Mouse (Mus musculus) Patski (cell line): ENCODE results near the gene Xylt1. TPM values are rescaled to one million over a fixed set of nuclear protein-coding genes. Genes with fewer than 3 reads are reported as not detected.

Source experiments
- ATAC-seq: fragments of 100-300 bp; one replicate; pipeline ENCODE4 v1.8.0; 2021
- CTCF ChIA-PET: fragments of 350-600 bp; sonication (Branson Sonifier 250); formaldehyde crosslinking; loops from one replicate; lab custom pipeline; 2022; ENCODE audit warnings: inconsistent platforms; lab: Charles Lee
- POLR2A ChIA-PET: fragments of 350-600 bp; sonication (Branson Sonifier 250); formaldehyde crosslinking; loops from one replicate; lab custom pipeline; 2022; ENCODE audit warnings: antibody characterized with exemption, inconsistent platforms; lab: Charles Lee
- DNase-seq: peaks from one replicate; pipeline ENCODE4 v3.0.0-alpha.2; 2011; ENCODE audit warnings: low read depth, low spot score
- H3K27me3 ChIP-seq: fragments of 371-371 bp; one replicate; pipeline ENCODE4 v1.5.1; 2021
- CTCF ChIP-seq: fragments of 100-300 bp; IDR thresholded peaks from one replicate; pipeline ENCODE4 v1.5.1; 2021
- in situ Hi-C: fragments of 300-500 bp; cut with MboI; formaldehyde crosslinking; loops from 3 replicates; pipeline ENCODE4 v1.11.1; 2018; ENCODE audit warnings: low pct_unique_long_range_greater_than_20kb, mixed read lengths
- polyA plus RNA-seq: library from polyadenylated mRNA; unstranded; gene quantifications from one replicate; pipeline ENCODE4 v1.2.3, GENCODE M21; 2021

Xylt1 gene
- polyA plus RNA-seq, 1 experiment from 2014 or later = 20.1 TPM

DNA sequence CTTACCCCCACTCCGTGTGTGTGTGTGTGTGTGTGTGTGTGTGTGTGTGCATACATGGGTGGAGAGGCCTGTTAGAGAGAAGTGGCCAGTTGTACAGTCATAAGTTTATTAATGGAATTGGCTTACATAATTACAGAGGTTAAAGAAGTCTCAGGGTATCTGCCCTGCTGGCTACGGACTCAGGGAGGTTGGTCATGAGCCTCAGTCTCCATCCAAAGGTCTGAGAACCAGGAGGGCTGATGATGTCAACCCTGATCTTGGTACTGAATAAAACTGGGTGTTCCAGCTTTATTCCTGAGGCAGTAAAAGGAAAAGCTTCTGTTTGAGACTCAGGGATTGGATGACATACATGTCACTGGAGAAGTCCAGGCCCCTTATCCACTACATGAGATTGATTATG lies 39.1 kb downstream of the Xylt1 start:
- H3K27me3 ChIP-seq = no peaks in the 10 kb centered on the region
- DNase-seq = no peak
- ChIA-PET POLR2A (no interaction called here), CTCF (no interaction called here)
- no peak for TF ChIP-seq CTCF
- ATAC-seq = no peak
- in situ Hi-C loops = no loop called here

DNA sequence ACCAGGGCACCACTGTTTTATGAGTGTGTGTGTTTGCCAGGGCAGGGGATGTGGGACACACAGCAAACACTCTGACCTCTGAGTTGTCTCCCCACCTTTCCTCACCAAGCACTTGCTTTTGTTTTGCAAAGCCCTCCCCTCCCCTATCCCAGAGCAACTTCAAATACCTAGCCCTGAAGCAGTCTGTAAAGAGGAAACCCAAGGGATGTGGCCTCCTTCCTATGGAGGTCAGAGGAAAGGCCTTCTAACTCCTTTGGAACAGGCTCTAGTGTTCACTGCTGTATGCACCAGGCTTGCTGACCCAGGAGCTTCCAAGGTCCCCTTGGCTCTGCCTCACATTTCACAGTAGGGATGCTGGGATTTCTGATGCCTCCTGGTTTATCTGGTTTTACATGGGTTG lies 39.5 kb downstream of the Xylt1 start:
- in situ Hi-C loops = no loop called here
- DNase-seq = no peak
- TF ChIP-seq CTCF = no peak
- ChIA-PET CTCF (no interaction called here), POLR2A (no interaction called here)
- no peak for ATAC-seq
- H3K27me3 ChIP-seq = no peaks in the 10 kb centered on the region

DNA sequence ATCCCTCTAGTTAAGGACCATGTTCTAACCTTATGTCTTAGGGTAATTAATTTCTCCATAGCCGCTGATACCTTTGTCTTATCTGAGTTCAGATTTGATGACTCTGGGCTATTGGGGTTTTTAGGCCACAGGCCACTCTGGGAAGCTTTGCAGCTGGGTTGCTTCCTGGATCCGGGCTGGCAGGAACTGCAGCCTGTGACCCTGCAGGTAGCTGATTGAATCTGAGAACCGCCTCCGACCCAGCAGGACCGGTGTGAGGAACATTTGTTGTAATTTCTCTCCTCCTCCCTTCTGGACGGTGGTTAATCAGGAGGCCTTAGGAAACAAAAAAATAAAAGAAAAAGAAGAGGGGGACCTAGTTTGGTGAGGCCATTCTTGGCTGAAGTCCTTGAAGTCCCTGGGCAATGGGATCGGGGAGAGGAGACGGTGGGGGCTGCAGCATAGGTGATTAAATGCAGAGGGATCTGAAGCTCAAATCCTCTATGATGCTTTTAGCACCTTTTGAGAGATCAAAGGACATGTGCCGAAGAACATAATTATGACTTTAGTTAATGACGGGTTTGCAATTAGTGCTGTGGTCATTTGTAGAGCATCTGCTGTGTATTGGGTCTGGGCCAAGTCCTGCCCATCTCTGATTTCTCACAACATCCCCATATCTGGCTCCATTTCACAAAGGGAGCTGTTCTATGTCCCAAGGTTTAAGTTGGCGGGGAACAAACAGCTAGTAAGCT lies 40.2 kb downstream of the Xylt1 start:
- TF ChIP-seq CTCF = no peak
- in situ Hi-C loops = no loop called here
- ATAC-seq (no peak), DNase-seq (no peak)
- POLR2A ChIA-PET = no interaction called here
- CTCF ChIA-PET = no interaction called here
- no peaks in the 10 kb centered on the region for H3K27me3 ChIP-seq

DNA sequence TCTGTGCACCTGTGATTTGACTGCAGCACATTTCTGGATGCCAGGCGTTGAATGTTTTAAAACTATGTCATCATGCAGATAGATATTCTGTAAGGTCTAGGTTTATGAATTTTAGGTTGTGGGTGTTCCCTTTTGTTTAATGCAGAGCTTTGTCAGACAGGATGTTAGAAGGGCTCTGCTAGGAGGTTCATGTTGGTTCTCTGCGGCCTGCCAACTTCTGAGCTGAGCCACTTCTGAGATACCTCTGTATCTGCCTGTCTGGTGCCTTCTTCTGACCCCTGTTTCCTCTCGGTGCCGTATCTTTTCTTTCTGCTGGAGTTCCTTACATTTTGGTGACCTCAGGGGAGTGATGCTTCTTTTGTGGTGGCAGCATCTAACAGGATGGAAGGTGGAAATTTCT lies 44.1 kb downstream of the Xylt1 start:
- ChIA-PET POLR2A (no interaction called here), CTCF (no interaction called here)
- H3K27me3 ChIP-seq = no peaks in the 10 kb centered on the region
- in situ Hi-C loops = no loop called here
- no peak for DNase-seq
- no peak for TF ChIP-seq CTCF
- no peak for ATAC-seq

DNA sequence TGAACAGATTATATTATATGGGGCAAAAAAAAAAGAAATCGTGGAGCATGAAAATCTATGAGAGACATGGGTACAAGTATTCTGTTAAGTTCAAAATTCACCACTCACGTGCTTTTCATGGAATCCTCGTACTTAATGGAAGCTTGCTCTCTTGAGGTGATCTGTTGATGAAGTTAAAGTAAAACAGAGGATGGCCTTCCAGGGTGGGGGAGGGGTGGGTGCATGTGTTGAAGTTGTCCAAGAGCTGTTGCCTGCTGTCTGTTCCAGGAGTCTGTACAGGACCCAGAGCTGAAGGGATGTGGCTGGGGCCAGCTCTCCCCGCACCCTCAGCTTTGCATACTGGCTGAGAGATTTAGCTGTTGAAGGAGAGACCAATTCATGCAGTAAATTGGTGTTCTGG lies 45.6 kb downstream of the Xylt1 start:
- TF ChIP-seq CTCF = no peak
- CTCF ChIA-PET = no interaction called here
- POLR2A ChIA-PET = interaction anchor here (0.7 kb wide), 1 partner anchor 10 kb away, joined by 3 read pairs; no protein-coding TSS in a partner anchor
- ATAC-seq = no peak
- no peaks in the 10 kb centered on the region for H3K27me3 ChIP-seq
- in situ Hi-C loops = no loop called here
- DNase-seq = no peak

DNA sequence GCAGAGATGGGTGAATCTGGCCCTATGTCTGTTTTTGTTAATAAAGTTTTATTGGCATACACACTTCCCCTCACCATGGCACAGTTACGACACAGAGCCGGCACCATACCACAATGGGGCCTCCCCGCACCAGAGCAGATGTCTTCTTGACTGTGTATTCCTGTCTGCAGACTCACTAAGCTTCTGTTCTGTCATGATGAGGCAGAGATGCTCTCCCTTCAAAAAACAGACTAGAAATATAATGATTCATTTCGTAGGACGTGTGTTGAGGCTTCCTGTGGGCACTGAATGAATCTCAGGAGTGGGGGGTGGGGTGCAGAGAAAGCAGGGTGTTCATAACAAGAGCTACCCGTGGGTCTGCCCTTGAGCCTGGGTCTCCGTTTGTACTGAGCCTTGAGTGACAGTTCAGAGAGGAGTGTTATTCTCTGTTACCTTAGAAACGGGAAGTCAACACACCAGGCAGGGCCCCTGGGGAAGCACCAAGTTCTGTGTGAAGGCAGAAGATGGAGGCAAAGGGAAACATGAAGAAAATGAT lies 48.0 kb downstream of the Xylt1 start:
- POLR2A ChIA-PET = no interaction called here
- in situ Hi-C loops = no loop called here
- DNase-seq = no peak
- H3K27me3 ChIP-seq = no peaks in the 10 kb centered on the region
- no peak for ATAC-seq
- CTCF ChIA-PET = no interaction called here
- no peak for TF ChIP-seq CTCF

DNA sequence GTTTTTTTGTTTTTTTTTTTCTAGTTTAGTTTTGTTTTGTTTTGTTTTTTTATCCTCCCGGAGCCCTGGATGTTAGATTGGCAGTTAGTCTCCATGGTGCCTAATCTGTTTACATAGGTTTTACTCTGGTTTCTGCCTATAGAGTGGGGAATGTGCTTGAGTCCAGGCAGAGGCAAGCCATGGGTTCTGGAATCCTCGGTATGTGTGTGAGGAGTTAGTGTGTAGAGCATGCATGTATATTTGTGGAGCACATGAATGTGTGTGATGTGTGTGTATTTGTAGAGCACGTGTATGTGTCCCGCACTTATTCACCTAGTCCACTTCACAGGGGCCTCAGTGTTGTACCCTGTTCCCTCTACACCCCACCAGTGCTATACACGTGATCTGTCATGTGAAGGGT lies 48.7 kb downstream of the Xylt1 start:
- no peak for ATAC-seq
- ChIA-PET CTCF (no interaction called here), POLR2A (no interaction called here)
- in situ Hi-C loops = no loop called here
- DNase-seq = no peak
- TF ChIP-seq CTCF = no peak
- no peaks in the 10 kb centered on the region for H3K27me3 ChIP-seq

DNA sequence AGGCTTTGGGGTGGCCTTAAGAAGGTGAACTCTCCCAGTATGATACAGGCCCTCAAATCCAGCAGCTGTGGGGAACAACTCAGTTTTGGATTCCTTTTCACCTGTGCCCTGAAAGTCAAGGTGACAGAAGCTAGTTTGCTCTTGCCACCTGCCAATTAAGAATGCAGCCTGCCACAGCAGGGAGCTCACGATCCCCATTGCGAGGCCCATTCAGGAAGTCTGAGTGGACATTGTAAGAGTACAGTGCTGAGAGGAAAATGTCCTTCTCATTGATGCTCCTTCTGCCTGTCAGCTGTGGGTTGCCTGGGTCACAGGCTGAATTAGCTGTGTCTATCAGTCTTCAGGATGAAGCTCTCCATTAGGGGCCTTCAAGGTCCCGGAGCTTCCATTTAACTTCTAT lies 49.1 kb downstream of the Xylt1 start:
- TF ChIP-seq CTCF = no peak
- CTCF ChIA-PET = interaction anchor here (1.1 kb wide), 1 partner anchor 12 kb away, joined by 3 read pairs; no protein-coding TSS in a partner anchor
- no peaks in the 10 kb centered on the region for H3K27me3 ChIP-seq
- in situ Hi-C loops = no loop called here
- ATAC-seq = no peak
- DNase-seq = no peak
- POLR2A ChIA-PET = no interaction called here

DNA sequence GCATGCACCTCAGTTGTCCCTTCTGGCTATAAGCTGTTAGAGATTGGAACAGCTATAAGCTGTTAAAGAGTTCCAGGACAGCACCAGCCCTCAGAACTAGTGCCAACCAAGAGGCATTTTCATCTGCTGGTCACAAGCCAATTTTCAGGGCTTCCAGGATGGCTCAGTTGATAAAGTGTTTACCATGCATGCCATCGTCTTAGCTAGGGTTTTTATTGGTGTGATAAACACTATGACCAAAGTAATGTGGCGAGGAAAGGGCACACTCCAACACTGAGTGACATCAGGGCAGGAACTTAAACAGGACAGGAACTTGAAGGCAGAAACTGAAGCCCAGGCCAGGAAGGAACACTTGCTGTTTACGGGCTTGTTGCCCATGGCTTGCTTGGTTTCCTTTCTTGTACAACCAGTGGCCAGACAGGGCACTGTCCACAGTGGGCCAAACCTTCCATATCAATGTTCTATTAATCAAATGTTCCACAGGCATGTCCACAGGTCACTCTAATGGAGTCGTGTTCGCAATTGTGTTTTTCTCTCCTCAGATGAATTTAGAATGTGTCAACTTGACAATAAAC lies 49.7 kb downstream of the Xylt1 start:
- no peak for ATAC-seq
- ChIA-PET POLR2A (no interaction called here), CTCF (interaction anchor here (1.1 kb wide), 1 partner anchor 13 kb away, joined by 3 read pairs; no protein-coding TSS in a partner anchor)
- no peaks in the 10 kb centered on the region for H3K27me3 ChIP-seq
- no peak for TF ChIP-seq CTCF
- in situ Hi-C loops = no loop called here
- no peak for DNase-seq

DNA sequence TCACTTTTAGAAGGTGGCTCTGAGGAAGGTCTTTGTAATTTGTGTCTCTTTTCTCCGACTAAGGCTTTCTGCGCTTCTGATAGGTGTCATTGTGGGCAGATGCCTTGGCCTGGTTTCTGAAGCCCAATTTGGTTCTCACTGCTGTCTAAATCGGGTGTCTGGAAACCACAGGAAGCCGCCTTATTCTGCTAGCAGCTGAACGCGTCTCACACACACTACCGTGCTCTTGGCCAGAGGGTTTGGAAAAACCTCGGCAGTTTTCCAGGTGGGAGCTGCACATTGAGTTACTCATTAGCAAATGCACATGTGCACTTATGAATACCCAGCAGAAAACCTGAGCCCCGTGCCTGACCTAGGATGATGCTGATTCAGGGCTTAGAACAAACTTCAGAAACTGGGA lies 52.9 kb downstream of the Xylt1 start:
- no peaks in the 10 kb centered on the region for H3K27me3 ChIP-seq
- ATAC-seq = peak; percentile 29
- no peak for TF ChIP-seq CTCF
- in situ Hi-C loops = no loop called here
- ChIA-PET POLR2A (interaction anchor here (0.8 kb wide), 1 partner anchor 38 kb away, joined by 3 read pairs; no protein-coding TSS in a partner anchor), CTCF (no interaction called here)
- DNase-seq = no peak

DNA sequence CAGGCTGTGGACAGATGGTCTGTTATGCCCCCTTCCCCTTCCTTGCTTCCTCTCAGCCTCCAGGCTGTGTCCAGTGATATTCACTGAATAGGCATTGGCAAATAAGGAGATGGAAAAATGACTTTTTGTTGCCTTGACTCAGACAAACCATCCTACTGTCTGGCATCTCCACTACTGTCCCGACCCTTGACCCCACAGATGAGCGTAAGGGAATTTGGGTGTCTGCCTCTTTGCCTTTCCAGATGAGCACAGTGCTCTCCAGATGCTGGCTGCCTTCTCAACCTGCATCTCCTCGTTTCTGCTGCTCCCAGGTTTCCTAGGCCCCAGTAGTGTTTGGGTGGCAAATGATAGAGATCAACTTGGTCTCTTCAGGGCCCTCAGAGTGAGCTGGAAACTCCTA lies 54.3 kb downstream of the Xylt1 start:
- ChIA-PET POLR2A (no interaction called here), CTCF (no interaction called here)
- in situ Hi-C loops = no loop called here
- no peak for ATAC-seq
- TF ChIP-seq CTCF = no peak
- no peaks in the 10 kb centered on the region for H3K27me3 ChIP-seq
- no peak for DNase-seq
